Mouse (Mus musculus) midbrain, embryonic 16.5 days (tissue): ENCODE data around the gene Npas2. TPM values are rescaled to one million over a fixed set of nuclear protein-coding genes. Genes with fewer than 3 reads are reported as not detected.

Source experiments
- ATAC-seq: fragments of 200-750 bp; cut with Nextera tagmentation; 2 replicates; pipeline ENCODE4 v1.8.0; 2017; ENCODE audit warnings: moderate TSS enrichment
- H3K27ac ChIP-seq: fragments of 300-500 bp; sonication (generic); 2 replicates; pipeline ENCODE4 v1.5.1; 2014; ENCODE audit warnings: mild to moderate bottlenecking, low read length, mixed read lengths
- H3K27me3 ChIP-seq: fragments of 300-500 bp; sonication (generic); 2 replicates; pipeline ENCODE4 v1.6.1; 2014; ENCODE audit warnings: low read depth, low read length, mixed read lengths; ENCODE audit not compliant: control insufficient read depth, insufficient read depth
- H3K36me3 ChIP-seq: fragments of 300-500 bp; sonication (generic); 2 replicates; pipeline ENCODE4 v1.6.1; 2014; ENCODE audit warnings: mild to moderate bottlenecking, low read length, moderate library complexity, mixed read lengths; ENCODE audit not compliant: control insufficient read depth, insufficient read depth
- H3K4me1 ChIP-seq: fragments of 300-500 bp; sonication (generic); 2 replicates; pipeline ENCODE4 v1.6.1; 2014; ENCODE audit warnings: mild to moderate bottlenecking, low read length, mixed read lengths; ENCODE audit not compliant: control insufficient read depth, insufficient read depth
- H3K4me2 ChIP-seq: fragments of 300-500 bp; sonication (generic); 2 replicates; pipeline ENCODE4 v1.6.1; 2014; ENCODE audit warnings: mild to moderate bottlenecking, low read length, mixed read lengths
- H3K4me3 ChIP-seq: fragments of 300-500 bp; sonication (generic); 2 replicates; pipeline ENCODE4 v1.5.1; 2014; ENCODE audit warnings: low read depth, mild to moderate bottlenecking, low read length, moderate library complexity, mixed read lengths
- H3K9ac ChIP-seq: fragments of 300-500 bp; sonication (generic); 2 replicates; pipeline ENCODE4 v1.6.1; 2014; ENCODE audit warnings: low read depth, low read length, mixed read lengths
- H3K9me3 ChIP-seq: fragments of 300-500 bp; sonication (generic); replicated peaks from 2 replicates; pipeline ENCODE4 v1.6.1; 2014; ENCODE audit warnings: mild to moderate bottlenecking, low read length, mixed read lengths; ENCODE audit not compliant: control insufficient read depth, poor library complexity, severe bottlenecking
- WGBS: fragments of 180-500 bp; shearing (Covaris S2); extraction: QIAGEN DNeasy Blood & Tissue Kit; methylation state at CpG from one replicate; pipeline ENCODE4 v1.1.7; 2014; 5-methylcytosine and 5-hydroxymethylcytosine counted together
- polyA plus RNA-seq: library from polyadenylated mRNA; unstranded; fragments of >200 nt; fragmentation: Nextera tagmentation; extraction: Ambion mirVana; gene quantifications from 2 replicates; pipeline ENCODE4 v1.2.1, GENCODE M21; 2015

Gene Npas2
- polyA plus RNA-seq, 1 experiment from 2014 or later: 0.54 TPM

DNA sequence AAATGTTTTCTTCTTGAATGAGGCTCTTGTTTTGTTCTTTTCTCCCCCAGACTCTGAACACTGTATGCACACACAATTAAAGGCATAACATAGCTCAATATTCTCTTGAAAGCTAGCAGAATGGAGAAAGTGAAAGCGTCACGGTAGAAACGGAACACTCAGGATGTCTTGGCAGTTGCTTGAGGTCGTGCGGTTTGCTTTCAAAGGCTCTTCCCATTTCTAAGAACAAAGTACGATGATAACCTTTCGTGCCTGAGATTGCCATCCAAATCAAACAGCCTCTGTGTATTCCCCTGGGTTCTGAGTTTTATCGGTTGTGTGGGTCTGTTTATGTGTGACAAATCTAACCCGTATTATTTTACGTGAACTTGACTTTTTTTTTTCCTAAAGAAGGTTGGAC lies 11.5 kb downstream of the Npas2 start:
- WGBS: 79% methylated on average over 10 of the region's 10 CpGs
- H3K4me2 ChIP-seq: no peak overlapping the region
- H3K27ac ChIP-seq: no peak overlapping the region
- no peaks in the 10 kb centered on the region for H3K4me1 ChIP-seq
- H3K4me3 ChIP-seq: no peak overlapping the region
- H3K27me3 ChIP-seq: no peaks in the 10 kb centered on the region
- no peaks in the 10 kb centered on the region for H3K36me3 ChIP-seq
- no peak for ATAC-seq
- no peak overlapping the region for H3K9ac ChIP-seq
- no peaks in the 10 kb centered on the region for H3K9me3 ChIP-seq

DNA sequence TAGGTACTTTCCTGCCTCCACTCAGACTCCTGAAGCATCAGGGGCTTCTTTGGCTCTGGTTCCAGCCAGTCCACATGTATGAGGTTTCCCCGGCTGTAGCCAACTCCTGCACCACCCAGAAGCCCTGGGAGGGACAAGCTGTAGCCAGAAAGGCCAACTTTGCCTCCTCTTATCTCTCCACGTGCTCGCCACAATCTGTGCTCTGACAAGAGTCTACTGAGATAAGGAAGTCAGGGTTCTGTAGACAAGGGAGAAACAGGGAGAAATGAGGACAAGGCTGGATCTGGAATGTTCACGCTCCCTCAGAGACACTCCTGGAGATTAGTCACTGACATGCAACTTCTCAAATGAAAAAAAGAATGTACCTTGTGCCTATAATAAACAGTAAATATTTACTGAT lies 12.2 kb downstream of the Npas2 start:
- 90% methylated on average over 4 of the region's 4 CpGs for WGBS
- Histone ChIP-seq H3K4me3 (no peak overlapping the region), H3K9ac (no peak overlapping the region), H3K4me2 (no peak overlapping the region), H3K36me3 (no peaks in the 10 kb centered on the region), H3K4me1 (no peaks in the 10 kb centered on the region), H3K9me3 (no peaks in the 10 kb centered on the region), H3K27ac (no peak overlapping the region), H3K27me3 (no peaks in the 10 kb centered on the region)
- ATAC-seq: no peak

DNA sequence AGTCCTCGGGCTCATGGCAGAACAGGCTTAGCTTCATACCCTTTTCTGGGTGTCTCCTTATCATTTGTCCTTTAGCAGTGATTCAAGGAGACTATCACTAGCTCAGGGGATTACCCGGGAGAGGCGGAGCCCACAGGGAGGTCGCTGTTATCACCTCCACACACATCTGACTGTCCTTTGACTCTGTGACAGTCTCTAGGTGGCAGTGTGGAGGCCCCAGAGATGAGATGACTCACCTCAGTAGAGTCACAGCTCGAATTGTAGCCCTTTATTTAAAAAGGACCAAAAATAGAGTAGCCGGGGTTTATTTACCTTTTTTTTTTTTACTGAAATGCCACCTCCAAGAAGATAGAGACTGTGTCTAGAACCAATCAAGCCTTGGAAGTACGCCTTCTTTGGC lies 13.4 kb downstream of the Npas2 start:
- H3K9ac ChIP-seq: no peak overlapping the region
- 45% methylated on average over 7 of the region's 7 CpGs for WGBS
- no peak overlapping the region for H3K27ac ChIP-seq
- H3K27me3 ChIP-seq: no peaks in the 10 kb centered on the region
- H3K4me3 ChIP-seq: no peak overlapping the region
- H3K4me2 ChIP-seq: no peak overlapping the region
- H3K9me3 ChIP-seq: no peaks in the 10 kb centered on the region
- ATAC-seq: no peak
- H3K4me1 ChIP-seq: no peaks in the 10 kb centered on the region
- H3K36me3 ChIP-seq: no peaks in the 10 kb centered on the region

DNA sequence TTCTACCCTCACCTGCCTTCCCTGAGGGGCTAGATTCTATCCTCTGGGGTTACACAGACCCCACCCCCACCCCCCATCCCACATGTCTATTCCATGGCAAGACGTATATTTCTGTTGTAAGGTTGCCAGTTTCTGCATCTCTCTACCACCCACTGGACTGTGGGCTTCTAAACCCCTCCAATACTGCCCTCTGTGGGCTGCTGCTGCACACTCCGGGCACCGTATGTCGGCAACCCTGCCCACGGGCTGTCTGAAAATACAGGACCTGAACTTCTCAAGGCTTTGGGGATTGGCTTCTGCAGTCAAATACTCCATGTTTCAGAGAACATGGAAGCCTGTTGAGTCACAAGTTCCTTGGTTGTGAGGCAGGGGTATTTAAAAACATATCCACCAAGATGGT lies 17.4 kb downstream of the Npas2 start:
- 81% methylated on average over 5 of the region's 5 CpGs for WGBS
- Histone ChIP-seq H3K4me1 (no peaks in the 10 kb centered on the region), H3K4me2 (no peak overlapping the region), H3K9ac (no peak overlapping the region), H3K27me3 (no peaks in the 10 kb centered on the region), H3K9me3 (no peaks in the 10 kb centered on the region), H3K27ac (no peak overlapping the region), H3K36me3 (no peaks in the 10 kb centered on the region), H3K4me3 (no peak overlapping the region)
- no peak for ATAC-seq

DNA sequence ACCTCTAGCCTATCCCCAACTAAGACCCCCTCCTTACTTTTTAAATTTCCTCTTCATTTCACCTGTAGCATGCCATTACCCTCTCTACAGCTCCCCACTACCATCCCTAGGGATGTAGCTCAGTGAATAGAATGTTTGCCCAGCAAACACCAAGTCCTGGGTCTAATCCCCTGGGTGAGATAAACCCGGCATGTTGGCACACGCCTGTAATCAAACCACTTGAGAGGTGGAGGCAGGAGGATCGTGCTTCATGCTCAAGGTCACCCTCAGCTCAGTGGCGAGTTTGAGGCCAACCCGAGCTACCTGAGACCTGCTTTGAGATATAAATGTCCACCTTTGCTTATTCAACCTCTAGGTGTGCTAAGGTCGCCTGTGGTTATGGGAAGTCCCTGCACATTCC lies 19.5 kb downstream of the Npas2 start:
- H3K27ac ChIP-seq: no peak overlapping the region
- no peak overlapping the region for H3K4me3 ChIP-seq
- 84% methylated on average over 6 of the region's 6 CpGs for WGBS
- H3K27me3 ChIP-seq: no peaks in the 10 kb centered on the region
- no peaks in the 10 kb centered on the region for H3K9me3 ChIP-seq
- H3K9ac ChIP-seq: no peak overlapping the region
- no peak overlapping the region for H3K4me2 ChIP-seq
- H3K4me1 ChIP-seq: no peaks in the 10 kb centered on the region
- H3K36me3 ChIP-seq: no peaks in the 10 kb centered on the region
- no peak for ATAC-seq

DNA sequence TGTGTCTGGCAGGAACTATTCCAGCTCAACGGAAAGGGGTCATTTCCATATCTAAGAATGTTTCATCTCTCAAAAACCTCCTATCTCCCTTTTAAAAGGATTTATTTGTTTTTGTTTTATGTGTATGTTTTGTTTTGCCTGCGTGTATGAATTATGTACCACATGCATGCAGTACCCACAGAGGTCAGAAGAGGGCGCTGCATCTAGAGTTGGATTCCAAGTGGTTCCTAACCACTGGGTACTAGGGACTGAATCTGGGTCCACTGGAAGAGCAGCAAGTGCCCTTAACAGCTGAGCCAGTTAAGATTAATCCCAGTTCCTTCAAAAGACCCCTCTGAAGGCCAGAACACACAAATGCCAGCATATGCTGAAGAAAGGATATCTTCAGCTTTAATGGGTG lies 24.1 kb downstream of the Npas2 start:
- H3K4me2 ChIP-seq: no peak overlapping the region
- no peak for ATAC-seq
- H3K27me3 ChIP-seq: no peaks in the 10 kb centered on the region
- no peak overlapping the region for H3K9ac ChIP-seq
- H3K4me1 ChIP-seq: no peaks in the 10 kb centered on the region
- no peaks in the 10 kb centered on the region for H3K36me3 ChIP-seq
- H3K9me3 ChIP-seq: no peaks in the 10 kb centered on the region
- WGBS: 77% methylated on average over 3 of the region's 3 CpGs
- H3K4me3 ChIP-seq: no peak overlapping the region
- no peak overlapping the region for H3K27ac ChIP-seq

DNA sequence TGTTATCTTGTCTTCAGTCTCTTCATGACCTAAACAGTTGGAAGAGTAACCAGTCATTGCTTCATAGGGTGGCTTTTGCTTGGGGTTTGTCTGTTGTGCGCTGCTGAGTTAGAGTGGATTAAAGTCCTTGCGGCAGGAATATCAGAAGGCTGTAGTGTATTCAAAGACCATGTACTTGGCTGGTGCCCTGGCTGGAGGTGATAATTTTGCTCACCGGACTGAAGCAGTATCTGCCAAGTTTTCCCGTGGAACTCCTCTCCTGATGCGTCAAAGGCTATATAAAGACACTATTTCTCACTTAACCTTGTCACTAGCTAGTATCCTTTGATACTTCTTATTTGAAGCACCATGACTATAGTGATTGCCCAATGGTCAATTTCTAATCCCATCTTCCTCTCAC lies 34.9 kb downstream of the Npas2 start:
- ATAC-seq: no peak
- Histone ChIP-seq H3K27me3 (no peaks in the 10 kb centered on the region), H3K4me1 (no peaks in the 10 kb centered on the region), H3K4me2 (no peak overlapping the region), H3K27ac (no peak overlapping the region), H3K9me3 (no peaks in the 10 kb centered on the region), H3K4me3 (no peak overlapping the region), H3K9ac (no peak overlapping the region), H3K36me3 (no peaks in the 10 kb centered on the region)
- 95% methylated on average over 5 of the region's 5 CpGs for WGBS

DNA sequence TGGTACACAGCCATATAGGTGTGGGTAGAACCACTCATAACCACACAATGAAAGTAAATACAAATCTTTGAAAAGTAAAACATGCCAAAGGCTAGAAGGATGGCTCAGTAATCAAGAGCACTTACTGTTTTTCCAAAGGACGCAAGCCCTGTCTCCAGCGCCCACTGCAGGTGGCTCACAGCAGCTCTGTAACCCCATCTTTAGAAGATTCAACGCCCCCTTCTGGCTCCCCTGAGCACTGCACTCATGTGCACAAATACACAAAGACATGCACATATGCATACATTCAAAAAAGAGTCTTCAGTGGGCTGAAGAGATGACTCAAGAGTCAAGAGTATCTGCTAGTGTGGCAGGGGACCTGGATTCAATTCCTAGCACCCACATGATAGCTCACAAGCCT lies 36.5 kb downstream of the Npas2 start:
- H3K27me3 ChIP-seq: no peaks in the 10 kb centered on the region
- H3K4me1 ChIP-seq: no peaks in the 10 kb centered on the region
- no peak overlapping the region for H3K4me3 ChIP-seq
- no peaks in the 10 kb centered on the region for H3K36me3 ChIP-seq
- whole genome bisulfite sequencing: 71% methylated on average over 3 of the region's 3 CpGs
- H3K4me2 ChIP-seq: no peak overlapping the region
- H3K27ac ChIP-seq: no peak overlapping the region
- no peak for ATAC-seq
- H3K9ac ChIP-seq: no peak overlapping the region
- no peaks in the 10 kb centered on the region for H3K9me3 ChIP-seq

DNA sequence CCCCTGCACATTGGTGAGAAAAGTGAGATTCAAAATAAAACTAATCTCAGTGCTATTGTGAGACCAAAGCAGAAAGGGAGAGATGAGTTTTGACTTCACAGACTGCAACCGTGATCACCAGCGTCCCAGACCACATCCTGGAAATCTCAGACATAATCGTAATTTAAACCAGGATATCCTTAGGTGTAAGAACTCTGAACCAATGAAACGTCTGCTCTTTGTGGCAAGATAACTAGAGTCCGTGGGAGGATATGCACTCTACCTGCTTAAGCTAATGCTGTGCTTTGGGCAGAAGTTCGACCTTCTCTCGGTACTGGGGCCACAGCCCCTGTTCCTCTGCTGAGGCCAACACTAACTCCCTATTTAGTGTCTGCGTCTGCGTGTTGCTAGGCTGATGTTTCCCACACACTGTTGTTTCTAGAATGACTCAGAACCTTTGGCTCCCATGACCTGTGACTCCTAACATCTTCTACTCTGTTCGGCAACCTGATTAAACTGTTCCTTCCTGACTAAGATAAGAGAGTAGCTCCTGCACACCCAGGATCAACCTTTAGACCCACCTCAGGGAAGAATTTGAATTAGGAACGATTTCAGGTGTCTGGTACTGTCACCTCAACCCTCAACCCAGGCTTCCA lies 41.4 kb downstream of the Npas2 start:
- no peak overlapping the region for H3K9ac ChIP-seq
- WGBS: 88% methylated on average over 11 of the region's 11 CpGs
- H3K4me3 ChIP-seq: no peak overlapping the region
- no peaks in the 10 kb centered on the region for H3K27me3 ChIP-seq
- no peaks in the 10 kb centered on the region for H3K36me3 ChIP-seq
- H3K9me3 ChIP-seq: no peaks in the 10 kb centered on the region
- H3K4me1 ChIP-seq: no peaks in the 10 kb centered on the region
- H3K27ac ChIP-seq: no peak overlapping the region
- H3K4me2 ChIP-seq: no peak overlapping the region
- no peak for ATAC-seq
